Mouse (Mus musculus): ENCODE measurements at regions not wholly inside any gene's neighbourhood (a gene's known extent, or its start where the extent isn't known, plus 50 kb on each side); places are given as distances from the start of the nearest gene placed in this dataset.

- no peaks in the 10 kb centered on the region for H3K36me3 ChIP-seq
- H3K4me3 ChIP-seq = no peak overlapping the region
- 85% methylated on average over 1 of the region's 1 CpGs for WGBS
- H3K27ac ChIP-seq = no peak overlapping the region
- DNase-seq (ENCODE audit: low spot score) = no peak
- peaks cover 11% of the 10 kb centered on the region; the same call in 1 of the 2 replicates for H3K4me1 ChIP-seq
- no peaks in the 10 kb centered on the region for H3K27me3 ChIP-seq (ENCODE audit: low read depth, poor library complexity, severe bottlenecking)
- H3K9me3 ChIP-seq (replicated peaks) = no peaks in the 10 kb centered on the region
Measured at GRCm38 (mm10) chr16:9253054-9253453, 423.2 kb downstream of the 1810013L24Rik start.

DNA sequence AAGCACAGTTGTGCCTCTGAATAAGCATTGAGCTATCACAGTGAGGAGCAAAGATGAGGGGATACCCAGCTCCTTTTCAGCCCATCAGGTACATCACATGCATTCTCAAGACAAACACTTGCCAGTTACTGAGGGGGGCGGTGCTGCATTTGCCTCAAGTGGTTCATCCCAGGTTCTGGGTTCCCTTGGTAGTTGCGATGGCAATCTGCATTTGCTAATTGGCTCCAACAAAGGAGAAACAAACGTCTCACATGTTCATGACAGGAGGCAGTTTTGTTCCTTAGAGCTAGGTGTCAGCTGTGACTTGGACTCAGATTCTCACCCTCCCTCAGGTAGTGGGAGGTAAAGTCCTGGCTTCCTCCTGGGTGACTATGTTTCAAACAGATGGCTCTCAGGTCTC, 425.5 kb downstream of the 1810013L24Rik start:
- H3K4me3 ChIP-seq = no peak overlapping the region
- DNase-seq (ENCODE audit: low spot score) = no peak
- 49% methylated on average over 3 of the region's 3 CpGs for WGBS
- H3K27ac ChIP-seq = no peak overlapping the region
- no peaks in the 10 kb centered on the region for H3K36me3 ChIP-seq
- H3K27me3 ChIP-seq (ENCODE audit: low read depth, poor library complexity, severe bottlenecking) = no peaks in the 10 kb centered on the region
- no peaks in the 10 kb centered on the region for H3K9me3 ChIP-seq (replicated peaks)
- H3K4me1 ChIP-seq = peaks cover 11% of the 10 kb centered on the region; the same call in 1 of the 2 replicates

GRCm38 (mm10) chr16:9260966-9261365, 431.1 kb downstream of the 1810013L24Rik start:
- DNase-seq (ENCODE audit: low spot score) = no peak
- Histone ChIP-seq H3K9me3 (replicated peaks) (no peaks in the 10 kb centered on the region), H3K4me3 (no peak overlapping the region), H3K4me1 (no peaks in the 10 kb centered on the region), H3K36me3 (no peaks in the 10 kb centered on the region), H3K27ac (no peak overlapping the region), H3K27me3 (ENCODE audit: low read depth, poor library complexity, severe bottlenecking) (no peaks in the 10 kb centered on the region)
- 88% methylated on average over 3 of the region's 3 CpGs for WGBS

DNA sequence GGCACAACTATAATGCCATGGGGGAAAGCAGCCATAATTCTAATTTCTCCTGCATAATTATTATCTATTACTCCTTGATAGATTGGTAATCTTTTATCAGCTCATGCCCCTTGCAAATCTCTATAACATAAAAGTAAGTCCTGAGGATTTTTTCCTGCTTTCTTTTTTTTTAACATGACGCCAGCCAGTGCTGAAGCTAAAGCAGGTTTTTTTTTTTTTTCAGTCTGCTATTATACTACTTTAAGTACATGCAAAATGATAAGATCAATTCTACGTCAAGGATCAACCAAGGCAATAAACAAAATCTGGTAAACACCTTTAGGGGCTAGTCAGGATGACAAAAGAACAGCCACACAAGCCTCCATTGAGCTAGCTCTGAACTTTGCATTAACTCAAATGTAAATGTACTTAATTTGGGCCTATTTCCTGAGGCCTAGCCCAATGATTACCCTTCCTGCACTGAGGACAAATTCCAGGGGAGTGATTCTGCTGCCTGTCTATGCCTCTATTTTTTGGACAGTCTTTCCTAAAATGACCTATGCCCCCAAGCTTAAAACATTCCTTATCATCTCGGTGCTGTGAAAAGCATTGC, 434.8 kb downstream of the 1810013L24Rik start:
- Histone ChIP-seq H3K4me1 (no peaks in the 10 kb centered on the region), H3K36me3 (no peaks in the 10 kb centered on the region), H3K27me3 (ENCODE audit: low read depth, poor library complexity, severe bottlenecking) (no peaks in the 10 kb centered on the region), H3K27ac (no peak overlapping the region), H3K4me3 (no peak overlapping the region), H3K9me3 (replicated peaks) (no peaks in the 10 kb centered on the region)
- WGBS = 48% methylated on average over 3 of the region's 3 CpGs
- no peak for DNase-seq (ENCODE audit: low spot score)

DNA sequence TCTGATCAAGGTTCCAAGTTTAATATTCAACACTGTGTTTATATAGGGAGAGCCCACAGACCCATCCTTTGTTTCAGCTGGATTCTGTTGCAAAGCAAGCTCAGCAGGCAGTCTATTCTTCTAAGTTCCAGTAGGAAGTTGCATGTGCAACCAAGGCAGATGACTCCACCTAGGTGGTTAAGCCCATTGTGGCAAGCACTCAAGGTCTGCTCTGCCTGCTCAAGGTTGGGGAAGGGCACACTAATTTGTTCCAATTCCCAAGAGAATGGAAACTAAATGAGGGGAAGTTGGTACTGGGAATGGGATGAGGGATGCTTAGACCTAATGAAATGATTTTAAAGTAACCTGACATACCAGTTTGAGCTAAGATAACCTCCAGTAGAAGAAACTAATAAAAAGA, 437.3 kb downstream of the 1810013L24Rik start:
- no peak overlapping the region for H3K4me3 ChIP-seq
- no peaks in the 10 kb centered on the region for H3K27me3 ChIP-seq (ENCODE audit: low read depth, poor library complexity, severe bottlenecking)
- no peaks in the 10 kb centered on the region for H3K4me1 ChIP-seq
- no peaks in the 10 kb centered on the region for H3K9me3 ChIP-seq (replicated peaks)
- no peak for DNase-seq (ENCODE audit: low spot score)
- no peak overlapping the region for H3K27ac ChIP-seq
- H3K36me3 ChIP-seq = no peaks in the 10 kb centered on the region

DNA sequence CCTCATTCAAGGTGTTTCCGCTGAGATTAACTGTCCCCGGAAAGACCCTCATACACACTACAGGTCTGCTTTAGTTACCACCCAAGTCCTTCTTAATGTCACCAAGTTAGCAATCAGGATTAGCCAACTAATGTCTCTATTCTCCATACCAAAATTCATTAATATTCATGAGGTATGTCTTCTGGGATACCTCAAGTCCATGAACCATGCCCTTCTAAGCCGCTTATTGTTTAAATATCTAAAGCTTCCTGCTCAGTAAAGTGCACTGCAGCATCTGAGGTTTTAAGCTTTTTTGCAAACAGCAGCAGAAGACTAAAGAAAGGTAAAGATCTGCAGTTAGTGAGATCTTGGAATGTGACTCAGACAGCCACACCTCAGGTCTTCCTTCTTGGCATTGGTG, 440.2 kb downstream of the 1810013L24Rik start:
- 88% methylated on average over 3 of the region's 3 CpGs for WGBS
- no peak for DNase-seq (ENCODE audit: low spot score)
- no peak overlapping the region for H3K27ac ChIP-seq

DNA sequence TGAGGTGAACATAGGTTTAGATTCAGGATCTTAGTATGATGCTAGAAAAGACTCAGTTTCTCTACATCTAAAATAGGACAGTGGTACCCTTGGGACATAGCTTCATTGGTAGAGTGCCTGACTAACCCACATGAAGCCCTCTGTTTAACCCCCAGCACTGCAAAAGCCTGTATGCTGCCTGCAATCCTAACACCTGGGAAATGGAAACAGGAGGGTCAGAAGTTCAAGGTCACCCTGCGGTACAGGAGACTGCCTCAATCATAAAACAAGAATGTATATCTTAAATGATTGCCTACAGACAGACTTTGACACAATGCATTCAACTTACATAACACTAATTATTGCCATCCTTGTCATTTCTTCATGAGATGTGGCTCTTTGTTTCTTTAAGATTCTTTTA, 440.8 kb downstream of the 1810013L24Rik start:
- no peak overlapping the region for H3K27ac ChIP-seq
- DNase-seq (ENCODE audit: low spot score) = no peak
- no peaks in the 10 kb centered on the region for H3K9me3 ChIP-seq (replicated peaks)
- H3K4me3 ChIP-seq = no peak overlapping the region
- no peaks in the 10 kb centered on the region for H3K27me3 ChIP-seq (ENCODE audit: low read depth, poor library complexity, severe bottlenecking)
- WGBS = 76% methylated on average over 1 of the region's 1 CpGs
- no peaks in the 10 kb centered on the region for H3K36me3 ChIP-seq
- H3K4me1 ChIP-seq = no peaks in the 10 kb centered on the region

More for the DNA sequence above, 440.2 kb downstream of the 1810013L24Rik start:
- Histone ChIP-seq H3K36me3 (no peaks in the 10 kb centered on the region), H3K27me3 (ENCODE audit: low read depth, poor library complexity, severe bottlenecking) (no peaks in the 10 kb centered on the region), H3K4me1 (no peaks in the 10 kb centered on the region), H3K9me3 (replicated peaks) (no peaks in the 10 kb centered on the region), H3K4me3 (no peak overlapping the region)

DNA sequence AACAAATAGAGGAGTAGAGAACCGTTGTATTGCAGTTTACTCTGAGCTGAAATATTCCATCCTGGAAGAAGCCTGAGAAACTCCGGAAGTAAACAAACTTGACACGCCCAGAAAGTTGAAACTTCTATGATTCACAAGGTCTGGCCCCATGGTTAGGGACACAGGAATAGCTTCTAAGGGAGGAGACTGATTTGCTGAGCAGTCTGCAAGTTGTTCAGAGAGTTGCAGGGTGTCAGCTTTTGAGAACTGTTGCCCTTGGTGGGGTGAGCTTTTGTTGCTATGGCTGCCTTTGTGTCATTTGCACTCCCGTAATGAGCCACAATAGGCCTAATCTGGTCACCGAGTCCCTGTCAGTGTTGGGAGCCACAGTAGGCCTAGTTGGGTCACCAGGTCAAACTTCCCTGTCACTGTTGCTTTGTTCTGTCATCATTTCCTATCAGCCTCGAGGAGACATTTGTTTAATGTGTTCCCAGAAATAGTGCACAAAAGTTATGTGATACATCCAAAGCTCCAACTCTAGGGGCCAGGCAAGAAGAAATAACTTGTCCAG, 443.9 kb downstream of the 1810013L24Rik start:
- no peaks in the 10 kb centered on the region for H3K36me3 ChIP-seq
- no peak overlapping the region for H3K27ac ChIP-seq
- DNase-seq (ENCODE audit: low spot score) = no peak
- no peaks in the 10 kb centered on the region for H3K4me1 ChIP-seq
- 87% methylated on average over 6 of the region's 6 CpGs for WGBS
- no peaks in the 10 kb centered on the region for H3K27me3 ChIP-seq (ENCODE audit: low read depth, poor library complexity, severe bottlenecking)
- H3K4me3 ChIP-seq = no peak overlapping the region
- no peaks in the 10 kb centered on the region for H3K9me3 ChIP-seq (replicated peaks)

DNA sequence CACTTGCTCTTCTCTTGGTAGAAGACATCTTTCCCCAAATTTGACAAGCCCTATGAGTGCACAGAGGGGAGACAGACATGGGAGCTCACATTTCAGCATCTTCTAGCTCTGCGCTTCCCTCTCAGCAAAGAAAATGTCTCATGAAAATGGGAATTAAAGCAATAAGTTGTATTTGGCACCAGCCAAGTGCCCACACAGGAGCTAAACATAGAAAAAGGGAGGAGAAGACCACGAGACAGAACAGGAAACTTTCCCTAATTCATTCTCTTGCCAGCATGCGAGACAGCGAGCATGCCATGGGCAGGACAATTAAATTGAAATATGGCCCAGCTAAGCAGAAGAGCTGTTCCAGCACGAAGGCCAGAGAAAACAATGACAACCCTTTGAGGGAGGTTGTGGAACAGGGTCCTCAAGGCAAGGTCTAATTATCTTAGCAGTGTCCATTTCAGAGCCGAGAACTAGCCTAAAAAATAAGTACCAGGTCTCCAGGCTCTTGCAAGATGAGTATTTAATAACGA, 444.7 kb downstream of the 1810013L24Rik start:
- no peak for DNase-seq (ENCODE audit: low spot score)
- H3K9me3 ChIP-seq (replicated peaks) = no peaks in the 10 kb centered on the region
- H3K4me3 ChIP-seq = no peak overlapping the region
- 61% methylated on average over 7 of the region's 7 CpGs for WGBS
- no peaks in the 10 kb centered on the region for H3K36me3 ChIP-seq
- no peaks in the 10 kb centered on the region for H3K27me3 ChIP-seq (ENCODE audit: low read depth, poor library complexity, severe bottlenecking)
- H3K4me1 ChIP-seq = no peaks in the 10 kb centered on the region
- no peak overlapping the region for H3K27ac ChIP-seq

GRCm38 (mm10) chr16:9275426-9275825, 445.5 kb downstream of the 1810013L24Rik start:
- H3K36me3 ChIP-seq = no peaks in the 10 kb centered on the region
- 90% methylated on average over 4 of the region's 4 CpGs for WGBS
- no peaks in the 10 kb centered on the region for H3K4me1 ChIP-seq

DNA sequence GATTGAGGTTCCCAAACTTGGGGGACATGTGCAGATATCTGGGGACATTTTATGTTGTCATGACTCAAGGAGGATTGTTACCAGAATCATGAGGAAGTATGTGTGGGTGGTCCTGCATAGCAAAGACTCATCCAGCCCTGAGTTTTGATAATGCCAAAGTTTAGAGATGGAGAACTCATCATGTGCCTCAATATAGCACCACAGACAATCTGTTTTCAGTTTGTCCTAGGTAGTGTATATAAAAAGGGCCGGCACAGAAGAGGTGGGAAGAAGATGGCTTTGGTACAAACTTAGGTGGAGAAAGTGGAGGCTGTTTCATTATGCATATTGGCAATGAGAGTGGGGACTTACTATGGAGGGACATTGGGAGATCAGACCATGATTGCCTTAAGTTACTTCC, 447.2 kb downstream of the 1810013L24Rik start:
- Histone ChIP-seq H3K4me3 (no peak overlapping the region), H3K36me3 (no peaks in the 10 kb centered on the region), H3K9me3 (replicated peaks) (no peaks in the 10 kb centered on the region), H3K27ac (no peak overlapping the region), H3K4me1 (no peaks in the 10 kb centered on the region), H3K27me3 (ENCODE audit: low read depth, poor library complexity, severe bottlenecking) (no peaks in the 10 kb centered on the region)
- WGBS = 82% methylated on average over 1 of the region's 1 CpGs
- no peak for DNase-seq (ENCODE audit: low spot score)

More at GRCm38 (mm10) chr16:9275426-9275825, 445.5 kb downstream of the 1810013L24Rik start:
- H3K4me3 ChIP-seq = no peak overlapping the region
- no peaks in the 10 kb centered on the region for H3K27me3 ChIP-seq (ENCODE audit: low read depth, poor library complexity, severe bottlenecking)
- no peaks in the 10 kb centered on the region for H3K9me3 ChIP-seq (replicated peaks)
- no peak for DNase-seq (ENCODE audit: low spot score)
- H3K27ac ChIP-seq = no peak overlapping the region

DNA sequence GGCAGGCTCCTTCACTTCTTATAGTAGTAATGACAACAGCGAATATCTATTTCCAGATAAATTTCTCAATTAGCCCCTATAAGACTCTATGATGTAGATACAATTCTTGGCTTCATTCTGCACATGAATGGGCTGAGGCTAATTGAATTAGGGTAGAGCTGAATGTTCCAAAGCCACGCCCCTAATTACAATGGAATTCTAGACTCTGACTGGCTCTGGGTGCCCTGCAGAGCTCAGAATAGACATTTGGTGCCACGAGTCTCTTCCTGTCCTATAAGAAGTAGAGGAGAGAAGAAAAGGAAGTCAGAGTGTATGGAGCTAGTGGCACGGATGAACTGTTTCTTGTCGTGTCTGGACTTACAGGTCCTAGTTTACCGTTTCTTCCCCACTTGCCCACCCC, 449.8 kb downstream of the 1810013L24Rik start:
- Histone ChIP-seq H3K27me3 (ENCODE audit: low read depth, poor library complexity, severe bottlenecking) (no peaks in the 10 kb centered on the region), H3K4me3 (no peak overlapping the region), H3K4me1 (no peaks in the 10 kb centered on the region), H3K36me3 (no peaks in the 10 kb centered on the region), H3K9me3 (replicated peaks) (no peaks in the 10 kb centered on the region), H3K27ac (no peak overlapping the region)
- no peak for DNase-seq (ENCODE audit: low spot score)
- WGBS = 79% methylated on average over 6 of the region's 6 CpGs

GRCm38 (mm10) chr16:9280431-9280830, 450.5 kb downstream of the 1810013L24Rik start:
- Histone ChIP-seq H3K4me3 (no peak overlapping the region), H3K36me3 (no peaks in the 10 kb centered on the region), H3K9me3 (replicated peaks) (no peaks in the 10 kb centered on the region), H3K27me3 (ENCODE audit: low read depth, poor library complexity, severe bottlenecking) (no peaks in the 10 kb centered on the region), H3K27ac (no peak overlapping the region), H3K4me1 (no peaks in the 10 kb centered on the region)
- DNase-seq (ENCODE audit: low spot score) = no peak
- WGBS = 75% methylated on average over 4 of the region's 4 CpGs

GRCm38 (mm10) chr16:9280931-9281330, 451.0 kb downstream of the 1810013L24Rik start:
- 19% methylated on average over 5 of the region's 5 CpGs for WGBS

More at GRCm38 (mm10) chr16:9280931-9281330, 451.0 kb downstream of the 1810013L24Rik start:
- H3K27me3 ChIP-seq (ENCODE audit: low read depth, poor library complexity, severe bottlenecking) = no peaks in the 10 kb centered on the region
- no peaks in the 10 kb centered on the region for H3K9me3 ChIP-seq (replicated peaks)
- no peak overlapping the region for H3K4me3 ChIP-seq
- H3K36me3 ChIP-seq = no peaks in the 10 kb centered on the region
- H3K27ac ChIP-seq = no peak overlapping the region
- H3K4me1 ChIP-seq = no peaks in the 10 kb centered on the region
- DNase-seq (ENCODE audit: low spot score) = no peak
